Mouse (Mus musculus): ENCODE results near the gene Rassf8. TPM values are rescaled to one million over a fixed set of nuclear protein-coding genes. Genes with fewer than 3 reads are reported as not detected.

The Rassf8 gene
- polyA plus RNA-seq, 1 experiment from 2014 or later: 7.4 TPM

DNA sequence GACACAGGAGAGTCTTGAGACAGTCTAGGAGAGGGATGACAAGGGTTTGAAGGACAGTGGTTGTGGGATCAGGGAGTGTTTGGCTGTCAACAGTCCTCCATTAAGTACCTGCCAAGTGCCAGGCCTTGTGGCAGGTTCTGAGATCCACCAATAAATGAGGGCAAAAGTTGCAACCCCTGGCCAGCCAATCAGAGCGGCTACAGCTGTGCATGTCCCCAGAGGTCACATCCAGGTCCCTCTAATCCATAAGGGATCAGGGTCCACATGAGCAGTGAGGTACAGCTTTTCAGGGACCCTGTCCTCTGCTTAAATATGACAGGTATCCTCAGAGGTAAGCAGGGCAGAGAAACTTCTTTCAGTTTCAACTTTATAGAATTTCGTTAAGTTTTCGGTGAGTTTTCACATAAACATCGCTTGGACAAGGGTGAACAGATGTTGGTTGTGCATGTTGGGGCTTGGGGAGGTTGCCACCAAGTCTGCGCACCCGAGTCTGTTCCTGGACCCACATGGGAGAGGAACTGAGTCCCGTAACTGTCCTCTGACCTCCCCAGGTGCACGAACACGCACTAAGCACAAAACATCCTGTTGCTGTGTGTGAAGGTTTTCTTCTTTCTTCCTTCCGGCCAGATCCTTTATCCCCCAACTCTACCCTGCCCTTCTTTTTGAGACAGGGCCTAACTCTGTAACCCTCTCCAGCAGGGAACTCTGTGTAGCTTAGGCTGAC, 107.0 kb downstream of the Rassf8 start:
- Histone ChIP-seq H3K9ac (no peak overlapping the region), H3K4me3 (no peak overlapping the region), H3K27ac (replicated peaks) (no peak overlapping the region), H3K9me3 (no peaks in the 10 kb centered on the region), H3K4me1 (peaks cover 43% of the 10 kb centered on the region), H3K4me2 (no peak overlapping the region), H3K36me3 (peaks cover 9% of the 10 kb centered on the region; the same call in 1 of the 2 replicates), H3K27me3 (replicated peaks) (no peaks in the 10 kb centered on the region)
- 89% methylated on average over 10 of the region's 10 CpGs for WGBS
- ATAC-seq (ENCODE audit: extremely low read depth, insufficient number of reproducible peaks, low FRiP score, low TSS enrichment): no peak

DNA sequence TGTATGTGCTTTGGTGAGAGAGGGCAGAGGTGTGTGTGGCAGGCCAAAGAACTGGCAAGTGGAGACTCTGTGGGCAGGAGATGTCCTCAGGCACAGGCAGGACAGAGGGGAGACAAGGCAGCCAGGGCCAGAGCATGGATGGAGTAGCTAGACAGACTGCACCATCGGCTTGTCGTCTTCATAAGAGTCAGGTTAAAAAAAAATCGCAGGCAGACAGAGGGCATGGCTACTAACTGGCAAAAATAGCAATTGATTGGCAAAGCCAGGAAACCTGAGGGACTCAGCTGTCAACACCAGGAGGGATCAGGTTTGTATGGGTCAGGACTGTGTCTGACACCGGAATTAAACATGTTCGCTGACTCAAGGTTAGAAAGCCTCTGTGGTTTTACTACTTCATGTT, 108.2 kb downstream of the Rassf8 start:
- Histone ChIP-seq H3K9ac (peak overlapping the region; percentile 62), H3K4me1 (peaks cover 43% of the 10 kb centered on the region), H3K27me3 (replicated peaks) (no peaks in the 10 kb centered on the region), H3K9me3 (no peaks in the 10 kb centered on the region), H3K36me3 (peaks cover 11% of the 10 kb centered on the region; the same call in 1 of the 2 replicates), H3K27ac (replicated peaks) (peak overlapping the region; percentile 55), H3K4me3 (no peak overlapping the region), H3K4me2 (peak overlapping the region; percentile 65)
- 29% methylated on average over 5 of the region's 5 CpGs for WGBS
- no peak for ATAC-seq (ENCODE audit: extremely low read depth, insufficient number of reproducible peaks, low FRiP score, low TSS enrichment)

DNA sequence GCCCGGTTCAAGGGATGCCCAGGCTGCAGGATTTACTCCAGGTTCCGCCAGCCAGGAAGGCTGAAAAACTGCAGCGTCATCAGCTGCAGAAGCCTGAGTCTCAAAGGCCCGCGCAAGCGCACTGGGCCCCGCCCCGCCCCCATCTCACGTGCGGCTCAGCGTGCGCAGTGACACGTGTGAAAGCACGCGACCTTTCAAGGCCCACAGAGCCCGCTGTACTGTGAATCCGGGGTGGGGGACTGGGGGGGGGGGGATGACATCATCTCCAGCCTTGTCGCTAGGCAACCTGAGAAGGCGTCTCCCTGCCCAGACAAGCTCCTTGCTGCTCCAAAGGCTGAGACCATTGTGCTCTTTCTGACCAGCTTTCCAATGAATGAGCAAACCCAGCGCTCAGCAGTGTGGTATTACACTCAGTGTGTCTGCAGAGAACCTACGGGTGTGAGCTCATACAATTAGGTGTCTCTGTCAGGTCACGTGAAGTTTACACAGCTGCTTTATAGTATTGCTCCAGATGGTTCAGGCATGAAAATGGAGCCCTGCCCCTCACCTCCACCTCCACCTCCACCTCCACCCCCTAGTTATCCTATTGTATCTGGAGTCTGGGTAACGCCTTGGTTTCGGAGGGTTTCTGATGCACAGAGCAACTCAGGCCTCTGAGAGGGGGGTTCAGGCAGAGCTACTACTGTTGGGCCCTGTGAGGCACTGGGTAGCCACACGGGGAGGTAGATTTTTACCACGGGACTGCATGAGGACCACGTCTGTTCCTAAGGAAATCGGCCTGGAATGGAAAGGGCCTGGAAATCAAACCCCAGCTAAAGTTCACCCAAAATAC, 109.4 kb downstream of the Rassf8 start:
- peak overlapping the region; percentile 29 for H3K4me3 ChIP-seq
- WGBS: 12% methylated on average over 28 of the region's 28 CpGs

GRCm38 (mm10) chr6:145857428-145857827, 110.9 kb downstream of the Rassf8 start:
- WGBS: 84% methylated on average over 7 of the region's 7 CpGs
- Histone ChIP-seq H3K4me1 (peaks cover 37% of the 10 kb centered on the region), H3K4me2 (no peak overlapping the region), H3K9me3 (no peaks in the 10 kb centered on the region), H3K27ac (replicated peaks) (no peak overlapping the region), H3K27me3 (replicated peaks) (peaks cover 5% of the 10 kb centered on the region), H3K4me3 (no peak overlapping the region), H3K9ac (no peak overlapping the region), H3K36me3 (peaks cover 11% of the 10 kb centered on the region; the same call in 1 of the 2 replicates)
- ATAC-seq (ENCODE audit: extremely low read depth, insufficient number of reproducible peaks, low FRiP score, low TSS enrichment): no peak

More for the DNA sequence above, 109.4 kb downstream of the Rassf8 start:
- peak; percentile 79 for ATAC-seq (ENCODE audit: extremely low read depth, insufficient number of reproducible peaks, low FRiP score, low TSS enrichment)
- no peaks in the 10 kb centered on the region for H3K9me3 ChIP-seq
- H3K36me3 ChIP-seq: peaks cover 11% of the 10 kb centered on the region; the same call in 1 of the 2 replicates
- no peaks in the 10 kb centered on the region for H3K27me3 ChIP-seq (replicated peaks)
- H3K4me1 ChIP-seq: peaks cover 45% of the 10 kb centered on the region
- H3K27ac ChIP-seq (replicated peaks): peak overlapping the region; percentile 55
- peak overlapping the region; percentile 47 for H3K9ac ChIP-seq
- peak overlapping the region; percentile 65 for H3K4me2 ChIP-seq

DNA sequence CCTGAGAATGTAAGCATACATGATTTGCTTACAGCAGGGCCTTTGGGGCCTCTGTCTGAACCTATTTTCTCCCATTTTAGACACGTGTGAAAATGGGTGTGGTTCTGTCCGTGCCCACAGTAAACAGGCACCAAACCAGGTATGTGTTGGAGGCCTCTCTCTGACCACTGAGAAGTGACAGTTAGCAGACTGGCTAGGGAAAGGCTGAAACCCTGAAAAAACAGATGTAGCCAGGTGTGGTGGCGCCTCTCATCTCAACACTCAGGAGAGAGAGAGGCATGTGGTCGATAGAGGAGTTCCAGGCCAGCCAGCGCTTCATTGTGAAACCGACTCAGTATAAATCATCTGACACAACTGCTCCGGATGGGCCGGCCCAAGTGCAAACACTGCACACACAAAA, 111.9 kb downstream of the Rassf8 start:
- H3K4me2 ChIP-seq: no peak overlapping the region
- peaks cover 39% of the 10 kb centered on the region for H3K4me1 ChIP-seq
- 60% methylated on average over 8 of the region's 8 CpGs for whole genome bisulfite sequencing
- H3K27ac ChIP-seq (replicated peaks): no peak overlapping the region
- H3K36me3 ChIP-seq: peaks cover 11% of the 10 kb centered on the region; the same call in 1 of the 2 replicates
- no peaks in the 10 kb centered on the region for H3K9me3 ChIP-seq
- peaks cover 13% of the 10 kb centered on the region for H3K27me3 ChIP-seq (replicated peaks)
- no peak overlapping the region for H3K4me3 ChIP-seq
- no peak overlapping the region for H3K9ac ChIP-seq
- ATAC-seq (ENCODE audit: extremely low read depth, insufficient number of reproducible peaks, low FRiP score, low TSS enrichment): no peak

DNA sequence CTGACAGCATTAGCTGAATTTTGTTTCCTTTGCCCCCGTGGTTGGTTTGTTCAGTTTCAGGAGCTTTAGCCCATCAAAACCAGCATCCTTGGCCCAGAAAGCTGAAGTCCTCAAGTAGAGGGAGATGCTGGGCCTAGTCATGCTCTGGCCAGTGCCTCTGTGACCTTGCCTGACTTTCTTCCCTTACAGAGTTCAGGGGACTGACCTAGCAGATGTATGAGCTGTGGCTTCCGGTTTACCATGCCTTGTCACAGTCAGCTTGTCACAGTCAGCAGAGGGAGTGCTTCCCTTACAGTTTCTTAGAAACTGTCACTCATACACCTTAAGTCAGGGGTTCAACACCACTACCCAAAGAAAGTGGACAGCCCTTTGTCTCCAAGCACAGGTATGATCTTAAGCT, 113.8 kb downstream of the Rassf8 start:
- 29% methylated on average over 2 of the region's 2 CpGs for WGBS
- ATAC-seq (ENCODE audit: extremely low read depth, insufficient number of reproducible peaks, low FRiP score, low TSS enrichment): no peak
- Histone ChIP-seq H3K27ac (replicated peaks) (peak overlapping the region; percentile 52; the same call in 1 of the 2 replicates), H3K4me3 (no peak overlapping the region), H3K9ac (peak overlapping the region; percentile 61), H3K27me3 (replicated peaks) (peaks cover 29% of the 10 kb centered on the region), H3K9me3 (no peaks in the 10 kb centered on the region), H3K36me3 (peaks cover 11% of the 10 kb centered on the region; the same call in 1 of the 2 replicates), H3K4me1 (peaks cover 37% of the 10 kb centered on the region), H3K4me2 (0 out of 2 replicates have a peak overlapping the region, but pooled peaks have one; percentile 11)

- peak overlapping the region; percentile 89 for H3K9ac ChIP-seq
- H3K36me3 ChIP-seq: peaks cover 11% of the 10 kb centered on the region; the same call in 1 of the 2 replicates
- H3K27me3 ChIP-seq (replicated peaks): peaks cover 33% of the 10 kb centered on the region
- H3K4me2 ChIP-seq: peak overlapping the region; percentile 95
- no peak overlapping the region for H3K27ac ChIP-seq (replicated peaks)
- H3K4me3 ChIP-seq: peak overlapping the region; percentile 76
- no peak for ATAC-seq (ENCODE audit: extremely low read depth, insufficient number of reproducible peaks, low FRiP score, low TSS enrichment)
- no peaks in the 10 kb centered on the region for H3K9me3 ChIP-seq
- peaks cover 28% of the 10 kb centered on the region for H3K4me1 ChIP-seq
- WGBS: 69% methylated on average over 9 of the region's 9 CpGs
Measured at GRCm38 (mm10) chr6:145861462-145862227, 115.1 kb downstream of the Rassf8 start.

- H3K9ac ChIP-seq: peak overlapping the region; percentile 89
- peaks cover 34% of the 10 kb centered on the region for H3K4me1 ChIP-seq
- WGBS: 10% methylated on average over 4 of the region's 4 CpGs
- peaks cover 11% of the 10 kb centered on the region; the same call in 1 of the 2 replicates for H3K36me3 ChIP-seq
- H3K27ac ChIP-seq (replicated peaks): no peak overlapping the region; the same call in 1 of the 2 replicates
- H3K9me3 ChIP-seq: no peaks in the 10 kb centered on the region
- H3K4me2 ChIP-seq: peak overlapping the region; percentile 95
- H3K27me3 ChIP-seq (replicated peaks): peaks cover 37% of the 10 kb centered on the region
- peak overlapping the region; percentile 76 for H3K4me3 ChIP-seq
- no peak for ATAC-seq (ENCODE audit: extremely low read depth, insufficient number of reproducible peaks, low FRiP score, low TSS enrichment)
Measured at GRCm38 (mm10) chr6:145862321-145862720, 115.8 kb downstream of the Rassf8 start.

DNA sequence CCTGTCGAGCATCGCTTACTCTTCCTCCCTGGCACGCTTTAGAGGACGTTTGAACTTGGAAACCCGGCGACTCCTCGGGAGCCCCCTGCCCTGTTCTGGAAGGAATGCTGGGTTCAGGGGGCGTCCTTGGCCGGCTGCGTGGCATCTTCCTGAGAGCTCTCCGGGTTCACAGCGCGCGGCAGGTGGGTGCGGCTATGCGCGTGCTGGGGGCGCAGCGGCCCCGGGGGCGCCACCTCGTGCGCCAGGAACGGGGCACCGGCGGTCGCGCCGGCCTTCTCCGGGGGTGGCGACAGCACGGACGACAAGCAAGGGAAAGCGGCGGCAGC, 116.2 kb downstream of the Rassf8 start:
- peak overlapping the region; percentile 89 for H3K9ac ChIP-seq
- H3K4me2 ChIP-seq: peak overlapping the region; percentile 95
- peaks cover 38% of the 10 kb centered on the region for H3K4me1 ChIP-seq
- H3K4me3 ChIP-seq: peak overlapping the region; percentile 76
- WGBS: 1% methylated on average over 35 of the region's 35 CpGs
- no peak for ATAC-seq (ENCODE audit: extremely low read depth, insufficient number of reproducible peaks, low FRiP score, low TSS enrichment)
- H3K9me3 ChIP-seq: no peaks in the 10 kb centered on the region
- H3K27me3 ChIP-seq (replicated peaks): peaks cover 40% of the 10 kb centered on the region
- H3K27ac ChIP-seq (replicated peaks): peak overlapping the region; percentile 74
- H3K36me3 ChIP-seq: peaks cover 9% of the 10 kb centered on the region; the same call in 1 of the 2 replicates

DNA sequence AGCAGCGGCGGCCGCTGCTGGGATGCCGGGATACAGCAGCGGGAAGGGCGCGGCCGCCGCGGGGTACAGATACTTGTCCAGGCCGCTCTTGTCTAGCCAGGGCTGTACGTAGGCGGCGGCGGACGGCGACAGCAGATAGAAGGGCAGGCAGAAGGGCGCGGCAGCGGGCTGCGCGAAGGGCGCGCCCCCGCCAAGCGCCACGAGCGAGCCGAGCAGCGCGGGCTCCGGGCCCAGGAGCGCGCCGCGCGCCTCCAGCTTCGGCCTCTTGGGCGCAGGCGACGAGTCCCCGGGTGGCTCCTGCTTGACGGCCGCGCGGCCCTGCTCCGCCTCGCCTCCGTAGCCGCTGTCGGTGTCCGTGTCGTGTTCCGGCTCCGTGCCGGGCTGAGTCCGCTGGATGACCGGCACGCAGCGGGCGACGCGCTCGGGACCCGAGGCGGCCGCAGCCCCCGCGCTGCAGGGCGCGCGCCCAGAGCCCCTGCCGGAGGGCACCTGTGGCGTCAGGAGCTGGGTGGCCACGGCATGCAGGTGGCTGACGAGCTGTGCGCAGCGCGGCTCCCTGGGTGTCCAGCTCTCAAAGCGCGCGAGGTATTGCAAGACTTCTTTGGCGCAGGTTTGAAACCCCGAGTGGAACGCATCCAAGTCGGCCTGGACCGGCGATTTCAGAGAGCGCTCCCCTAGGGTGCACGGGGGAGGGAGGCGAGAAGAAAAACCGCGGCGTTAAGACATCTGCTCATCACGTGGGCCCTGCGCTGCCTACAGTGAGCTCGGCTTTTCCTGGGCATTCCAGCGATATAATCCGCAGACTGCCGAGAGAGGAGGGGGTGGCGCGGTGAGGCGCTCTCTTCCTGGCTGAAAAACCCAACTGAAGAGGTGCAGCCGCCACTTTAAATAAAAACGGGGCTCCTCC, 116.8 kb downstream of the Rassf8 start:
- peaks cover 41% of the 10 kb centered on the region for H3K4me1 ChIP-seq
- peaks cover 3% of the 10 kb centered on the region; the same call in 1 of the 2 replicates for H3K36me3 ChIP-seq
- H3K27ac ChIP-seq (replicated peaks): peak overlapping the region; percentile 74
- under 1% methylated on average over 90 of the region's 105 CpGs for WGBS
- H3K27me3 ChIP-seq (replicated peaks): peaks cover 42% of the 10 kb centered on the region
- peak overlapping the region; percentile 95 for H3K4me2 ChIP-seq
- ATAC-seq (ENCODE audit: extremely low read depth, insufficient number of reproducible peaks, low FRiP score, low TSS enrichment): peak; percentile 24; the same call in 1 of the 2 replicates
- H3K4me3 ChIP-seq: peak overlapping the region; percentile 76
- H3K9ac ChIP-seq: peak overlapping the region; percentile 89
- no peaks in the 10 kb centered on the region for H3K9me3 ChIP-seq
